Mouse (Mus musculus): ENCODE data around the gene Lcp1.
"Not testable (repeated sequence)": the region's sequence is repeated elsewhere in the genome, so short reads cannot be mapped to it uniquely, and the experiment has no call there.

Gene Lcp1

GRCm38 (mm10) chr14:75130501-75131318 lies at the start of gene Lcp1, which contains the start of gene Lrrc63:
Gene Lcp1, plus strand, starts transcription at chr14:75131101.
Gene Lrrc63, minus strand, starts transcription at chr14:75130881.
- DNase-seq (ENCODE audit: low read depth) = peak; percentile 60

GRCm38 (mm10) chr14:75102956-75103355 lies 27.9 kb upstream of the Lcp1 start:
- DNase-seq (ENCODE audit: low read depth) = no peak

- DNase-seq (ENCODE audit: low read depth) = no peak
Observed at GRCm38 (mm10) chr14:75121658-75122057, 9.2 kb upstream of the Lcp1 start.

- no peak for DNase-seq (ENCODE audit: low read depth)
Observed at GRCm38 (mm10) chr14:75131324-75131935, 529 bp downstream of the Lcp1 start.

GRCm38 (mm10) chr14:75136119-75136966 lies 5.4 kb downstream of the Lcp1 start:
- DNase-seq (ENCODE audit: low read depth) = no peak

- DNase-seq (ENCODE audit: low read depth) = peak; percentile 17
Observed at GRCm38 (mm10) chr14:75138503-75138902, 7.6 kb downstream of the Lcp1 start.

GRCm38 (mm10) chr14:75139225-75139624 lies 8.3 kb downstream of the Lcp1 start:
- no peak for DNase-seq (ENCODE audit: low read depth)

GRCm38 (mm10) chr14:75147706-75148105 lies 16.8 kb downstream of the Lcp1 start:
- not testable (repeated sequence) for DNase-seq (ENCODE audit: low read depth)

GRCm38 (mm10) chr14:75148229-75148628 lies 17.3 kb downstream of the Lcp1 start:
- DNase-seq (ENCODE audit: low read depth) = no peak

GRCm38 (mm10) chr14:75150653-75151052 lies 19.8 kb downstream of the Lcp1 start:
- no peak for DNase-seq (ENCODE audit: low read depth)

GRCm38 (mm10) chr14:75151146-75151545 lies 20.2 kb downstream of the Lcp1 start:
- DNase-seq (ENCODE audit: low read depth) = no peak

GRCm38 (mm10) chr14:75154481-75154880 lies 23.6 kb downstream of the Lcp1 start:
- no peak for DNase-seq (ENCODE audit: low read depth)

GRCm38 (mm10) chr14:75159375-75159774 lies 28.5 kb downstream of the Lcp1 start:
- no peak for DNase-seq (ENCODE audit: low read depth)

GRCm38 (mm10) chr14:75163866-75164265 lies 33.0 kb downstream of the Lcp1 start:
- DNase-seq (ENCODE audit: low read depth) = no peak

- DNase-seq (ENCODE audit: low read depth) = no peak
Observed at GRCm38 (mm10) chr14:75164345-75164744, 33.4 kb downstream of the Lcp1 start.

- DNase-seq (ENCODE audit: low read depth) = no peak
Observed at GRCm38 (mm10) chr14:75165574-75166131, 34.8 kb downstream of the Lcp1 start.

GRCm38 (mm10) chr14:75168501-75168900 lies 37.6 kb downstream of the Lcp1 start:
- DNase-seq (ENCODE audit: low read depth) = no peak

- no peak for DNase-seq (ENCODE audit: low read depth)
Observed at GRCm38 (mm10) chr14:75170546-75170945, 39.6 kb downstream of the Lcp1 start.

GRCm38 (mm10) chr14:75174296-75174695 lies 43.4 kb downstream of the Lcp1 start:
- no peak for DNase-seq (ENCODE audit: low read depth)

GRCm38 (mm10) chr14:75174731-75175555 lies 44.0 kb downstream of the Lcp1 start:
- DNase-seq (ENCODE audit: low read depth) = no peak

GRCm38 (mm10) chr14:75175781-75176180 lies 44.9 kb downstream of the Lcp1 start:
- DNase-seq (ENCODE audit: low read depth) = no peak

All from c-Kit-positive CD71-negative TER-119-negative erythroid progenitor cells, embryonic 14.5 days (primary cell).